Comparison of ENCODE assay signal across 16 mouse cellular contexts in genomic region chr10:40871301-40871700, GRCm38 (mm10). TPM values are rescaled to one million over a fixed set of nuclear protein-coding genes. Genes with fewer than 3 reads are reported as not detected.
"Had no signal": no experiment of that assay in that cellular context is flagged by ENCODE, and none has a peak within 500 bp of the region (broad histone marks: within the 10 kb centered on the region; RNA-seq: fewer than 3 reads in every experiment).

No protein-coding gene starts in this region.

- H3K4me1 ChIP-seq: limb, embryonic 13.5 days; midbrain, embryonic 10.5 days had no signal

- H3K27ac ChIP-seq: kidney, postnatal 0 days; limb, embryonic 13.5 days; liver, embryonic 12.5 days; midbrain, embryonic 10.5 days; neural tube, embryonic 12.5 days had no signal

- H3K27me3 ChIP-seq: limb, embryonic 13.5 days; liver, embryonic 12.5 days; neural tube, embryonic 12.5 days had no signal

- H3K4me3 ChIP-seq: limb, embryonic 13.5 days; liver, embryonic 12.5 days; midbrain, embryonic 10.5 days; neural tube, embryonic 12.5 days had no signal

- H3K4me2 ChIP-seq: limb, embryonic 13.5 days; liver, embryonic 12.5 days; neural tube, embryonic 12.5 days had no signal

- DNase-seq: kidney, adult 11 months; kidney, adult 9 months; kidney, postnatal 36 days; midbrain, embryonic 14.5 days; right cerebral cortex, postnatal 4 days; spleen, adult 18-20 months; thymus, adult 18-20 months; thymus, postnatal 14 days had no signal

- ATAC-seq: liver, embryonic 12.5 days had no signal

- H3K9ac ChIP-seq: limb, embryonic 13.5 days; liver, embryonic 12.5 days; neural tube, embryonic 12.5 days had no signal

- H3K9me3 ChIP-seq: limb, embryonic 13.5 days; liver, embryonic 12.5 days; midbrain, embryonic 10.5 days; neural tube, embryonic 12.5 days had no signal

RNA-seq across cellular contexts. Expression of gene Wasf1, which starts 12.0 kb away (rescaled TPM):
- total RNA-seq: megakaryocyte, adult 5-6 weeks; monocyte, adult 5-6 weeks; neutrophil, adult 5-6 weeks had no signal
